Mouse (Mus musculus) embryonic facial prominence, embryonic 11.5 days (tissue): Measurements from ENCODE around the gene Arhgap27. TPM values are rescaled to one million over a fixed set of nuclear protein-coding genes. Genes with fewer than 3 reads are reported as not detected.
A peak's percentile ranks its signal among the peaks of the same experiment; 100 is the strongest.

ENCODE experiments used
- ATAC-seq: fragments of 200-750 bp; cut with Nextera tagmentation; replicated peaks from 2 replicates; pipeline ENCODE4 v1.8.0; 2017; ENCODE audit warnings: low read depth; ENCODE audit not compliant: insufficient number of reproducible peaks, low FRiP score, low TSS enrichment
- DNase-seq: peaks from one replicate; pipeline ENCODE4 v3.0.0-alpha.2; 2015; ENCODE audit warnings: low spot score
- H3K27ac ChIP-seq: fragments of 300-500 bp; sonication (generic); replicated peaks from 2 replicates; pipeline ENCODE4 v1.5.1; 2014; ENCODE audit warnings: mild to moderate bottlenecking, low read depth, low read length, control low read depth
- H3K27me3 ChIP-seq: fragments of 300-500 bp; sonication (generic); 2 replicates; pipeline ENCODE4 v1.6.1; 2014; ENCODE audit warnings: mild to moderate bottlenecking, low read length, moderate library complexity, mixed read lengths; ENCODE audit not compliant: control insufficient read depth, insufficient read depth
- H3K36me3 ChIP-seq: fragments of 300-500 bp; sonication (generic); replicated peaks from 2 replicates; pipeline ENCODE4 v1.6.1; 2014; ENCODE audit warnings: low read depth, mild to moderate bottlenecking, low read length, moderate library complexity, mixed read lengths; ENCODE audit not compliant: control insufficient read depth, insufficient read depth
- H3K4me1 ChIP-seq: fragments of 300-500 bp; sonication (generic); 2 replicates; pipeline ENCODE4 v1.6.1; 2014; ENCODE audit warnings: low read length, mixed read lengths; ENCODE audit not compliant: control insufficient read depth, insufficient read depth
- H3K4me2 ChIP-seq: fragments of 300-500 bp; sonication (generic); 2 replicates; pipeline ENCODE4 v1.6.1; 2014; ENCODE audit warnings: low read depth, mild to moderate bottlenecking, control low read depth, low read length, moderate library complexity
- H3K4me3 ChIP-seq: fragments of 300-500 bp; sonication (generic); 2 replicates; pipeline ENCODE4 v1.5.1; 2014; ENCODE audit warnings: low read depth, low read length, control low read depth
- H3K9ac ChIP-seq: fragments of 300-500 bp; sonication (generic); replicated peaks from 2 replicates; pipeline ENCODE4 v1.6.1; 2014; ENCODE audit warnings: mild to moderate bottlenecking, control low read depth, low read length
- H3K9me3 ChIP-seq: fragments of 300-500 bp; sonication (generic); replicated peaks from 2 replicates; pipeline ENCODE4 v1.6.1; 2016; ENCODE audit warnings: mild to moderate bottlenecking, low read length, inconsistent platforms, mixed read lengths; ENCODE audit not compliant: control insufficient read depth
- WGBS: fragments of 180-500 bp; shearing (Covaris S2); extraction: QIAGEN DNeasy Blood & Tissue Kit; methylation state at CpG from one replicate; pipeline ENCODE4 v1.1.7; 2014; 5-methylcytosine and 5-hydroxymethylcytosine counted together
- polyA plus RNA-seq: library from polyadenylated mRNA; unstranded; fragments of >200 nt; fragmentation: Nextera tagmentation; extraction: Ambion mirVana; gene quantifications from 2 replicates; pipeline ENCODE4 v1.2.1, GENCODE M21; 2014

Gene Arhgap27
- polyA plus RNA-seq, 1 experiment from 2014 or later = 2.9 TPM

DNA sequence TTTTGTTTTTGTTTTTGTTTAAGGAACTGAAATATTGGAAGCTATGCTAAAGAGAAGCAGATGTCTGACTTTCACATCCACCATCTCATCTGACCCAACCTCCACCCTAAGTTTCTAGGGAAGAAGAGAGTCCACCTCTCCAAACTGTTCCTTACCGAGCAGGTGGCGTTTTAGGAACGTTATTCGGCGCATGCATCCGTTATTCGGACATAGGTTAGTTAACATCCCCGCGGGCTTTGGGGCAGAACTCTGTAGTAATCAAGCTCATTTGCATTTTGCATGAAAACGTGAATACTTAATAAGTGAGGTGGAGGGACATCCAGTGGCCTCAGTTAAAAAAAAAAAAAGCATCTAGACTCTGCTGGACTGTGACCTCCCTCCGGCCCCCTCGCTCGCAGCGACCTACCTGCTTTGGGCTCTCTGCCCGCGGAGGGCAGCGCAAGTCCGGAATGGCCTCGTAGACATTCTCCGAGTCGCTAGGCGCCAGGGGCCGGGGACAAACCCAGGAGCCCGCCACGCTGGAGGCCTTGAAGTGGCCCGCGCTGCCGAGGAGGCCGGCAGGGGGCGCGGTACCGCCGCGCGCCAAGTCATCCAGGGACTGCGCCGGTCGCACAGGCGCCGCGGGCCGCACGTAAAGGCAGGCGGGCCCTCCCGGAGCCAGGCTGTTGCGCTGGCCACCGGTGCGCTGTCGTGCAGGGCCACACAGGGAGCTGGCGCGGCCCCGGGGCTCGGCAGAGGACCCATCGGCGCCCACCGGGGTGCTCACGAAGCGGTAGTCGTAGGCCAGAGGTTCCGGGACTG is 3.5 kb downstream of the Arhgap27 start:
- peak; percentile 90 for DNase-seq
- 0 out of 2 replicates have a peak overlapping the region, but pooled peaks have one; percentile 35 for H3K27ac ChIP-seq

DNA sequence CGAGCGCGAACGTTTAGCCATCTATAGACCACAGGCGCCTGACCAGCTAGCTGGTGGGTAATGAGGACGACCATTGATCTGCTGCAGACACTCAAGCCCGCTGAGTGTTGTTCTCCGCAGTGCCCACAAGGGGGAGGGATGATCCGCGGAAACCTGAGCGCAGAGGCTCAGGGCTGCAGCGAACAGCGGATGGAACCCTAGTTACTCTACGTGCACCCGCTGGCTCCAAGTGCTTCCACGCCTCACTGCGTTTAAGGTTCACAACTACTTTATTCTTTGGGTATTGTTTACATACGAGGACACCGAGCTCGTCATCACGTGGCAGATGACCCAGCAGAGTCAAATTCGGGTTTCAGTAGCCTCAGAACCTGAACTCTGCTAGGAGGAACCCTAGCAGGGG is 4.4 kb downstream of the Arhgap27 start:
- Histone ChIP-seq H3K4me2 (peak overlapping the region; percentile 21), H3K27ac (no peak overlapping the region), H3K36me3 (no peaks in the 10 kb centered on the region), H3K27me3 (peaks cover 48% of the 10 kb centered on the region), H3K4me1 (peaks cover 16% of the 10 kb centered on the region), H3K9me3 (no peaks in the 10 kb centered on the region), H3K9ac (no peak overlapping the region), H3K4me3 (peak overlapping the region; percentile 10; the same call in 1 of the 2 replicates)
- peak; percentile 88 for DNase-seq
- ATAC-seq = no peak
- under 1% methylated on average over 22 of the region's 22 CpGs for WGBS

More for the DNA sequence above, 3.5 kb downstream of the Arhgap27 start:
- peak overlapping the region; percentile 56 for H3K9ac ChIP-seq
- WGBS = 1% methylated on average over 60 of the region's 60 CpGs
- peak overlapping the region; percentile 53 for H3K4me3 ChIP-seq
- H3K27me3 ChIP-seq = peaks cover 52% of the 10 kb centered on the region
- ATAC-seq = peak; percentile 14; the same call in 1 of the 2 replicates
- H3K4me2 ChIP-seq = peak overlapping the region; percentile 90
- peaks cover 15% of the 10 kb centered on the region for H3K4me1 ChIP-seq
- H3K9me3 ChIP-seq = no peaks in the 10 kb centered on the region
- no peaks in the 10 kb centered on the region for H3K36me3 ChIP-seq

DNA sequence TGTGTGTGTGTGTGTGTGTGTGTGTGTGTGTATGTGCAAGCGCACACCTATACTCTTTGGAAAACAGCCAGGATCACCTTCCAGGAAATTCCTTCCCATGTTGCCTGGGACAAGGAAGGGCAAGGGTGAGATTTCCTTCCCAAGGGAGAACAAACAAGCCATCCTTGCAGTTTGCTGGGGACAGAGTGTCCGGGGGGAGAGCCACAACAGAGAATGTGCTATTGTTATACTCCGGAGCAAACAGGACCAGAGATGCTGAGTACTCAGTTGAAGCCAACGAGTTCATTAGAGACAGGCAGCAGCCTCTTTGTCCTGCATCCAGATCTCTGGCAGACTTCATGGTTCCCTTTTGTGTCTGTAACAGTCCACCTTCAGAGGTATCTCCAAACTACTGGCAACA is 5.2 kb downstream of the Arhgap27 start:
- WGBS = 67% methylated on average over 4 of the region's 4 CpGs

DNA sequence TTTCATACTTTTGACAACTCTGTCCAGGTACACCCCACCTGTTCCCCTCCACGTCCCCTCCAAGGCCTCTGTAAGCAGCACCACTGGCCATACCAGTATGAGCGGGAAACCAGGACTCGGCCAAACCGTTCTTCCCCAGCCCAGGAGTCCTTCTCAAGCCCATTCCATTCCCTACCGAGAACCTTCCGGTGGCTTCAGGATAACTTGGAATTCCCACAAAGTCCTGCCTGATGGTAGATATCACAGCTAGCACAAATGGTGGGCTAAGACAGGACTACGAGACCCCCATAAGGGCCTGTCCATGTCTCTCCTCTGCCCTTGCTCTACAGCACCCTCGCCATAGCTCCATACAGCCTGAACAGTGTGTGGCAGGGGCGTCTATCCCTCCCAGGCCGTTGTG is 5.8 kb downstream of the Arhgap27 start:
- Histone ChIP-seq H3K27me3 (peaks cover 34% of the 10 kb centered on the region), H3K9ac (no peak overlapping the region), H3K4me3 (no peak overlapping the region), H3K4me1 (peaks cover 13% of the 10 kb centered on the region; the same call in 1 of the 2 replicates), H3K9me3 (no peaks in the 10 kb centered on the region), H3K36me3 (no peaks in the 10 kb centered on the region), H3K4me2 (no peak overlapping the region), H3K27ac (no peak overlapping the region)
- WGBS = 90% methylated on average over 10 of the region's 10 CpGs
- DNase-seq (no peak), ATAC-seq (no peak)

More for the DNA sequence above, 5.2 kb downstream of the Arhgap27 start:
- Histone ChIP-seq H3K4me2 (no peak overlapping the region), H3K4me1 (peaks cover 14% of the 10 kb centered on the region), H3K9ac (no peak overlapping the region), H3K4me3 (no peak overlapping the region), H3K27ac (no peak overlapping the region), H3K36me3 (no peaks in the 10 kb centered on the region), H3K27me3 (peaks cover 40% of the 10 kb centered on the region), H3K9me3 (no peaks in the 10 kb centered on the region)
- DNase-seq (no peak), ATAC-seq (no peak)

DNA sequence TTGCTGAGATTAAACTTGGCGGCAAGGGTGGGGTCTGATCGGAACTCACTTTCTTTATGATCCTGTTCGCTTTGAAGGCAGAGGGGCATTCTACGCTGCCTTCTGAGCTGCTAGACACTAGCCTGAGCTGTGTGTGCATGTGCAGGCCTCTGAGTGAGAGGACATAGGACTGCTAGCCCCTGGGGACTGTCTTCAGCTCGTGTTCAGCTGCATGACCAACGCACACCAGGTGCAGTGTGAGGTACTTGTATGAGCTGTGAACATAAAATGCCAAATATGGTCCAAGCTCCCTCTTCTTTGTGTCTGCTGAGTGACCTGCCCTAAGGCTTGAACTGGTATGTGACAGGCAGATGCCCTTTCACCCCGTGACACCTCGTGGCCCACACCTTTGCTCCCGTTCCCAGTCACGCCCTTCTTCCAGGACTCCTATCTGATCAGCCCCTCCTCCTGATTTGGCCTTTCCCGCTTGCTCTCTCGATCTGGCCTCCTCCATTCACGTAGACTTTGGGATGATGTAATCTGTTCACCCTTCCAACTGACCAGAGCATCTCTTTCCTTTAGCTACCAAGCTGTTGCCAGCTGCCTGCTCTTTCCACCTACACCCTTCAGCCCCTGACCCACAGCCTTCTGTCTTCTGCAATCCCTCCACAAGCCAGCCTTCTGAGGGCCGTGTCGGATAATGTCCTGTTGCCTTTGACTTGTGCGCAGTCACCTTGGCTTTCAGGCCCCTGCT is 6.4 kb downstream of the Arhgap27 start:
- Histone ChIP-seq H3K9me3 (no peaks in the 10 kb centered on the region), H3K27ac (no peak overlapping the region), H3K27me3 (peaks cover 28% of the 10 kb centered on the region), H3K4me1 (peaks cover 9% of the 10 kb centered on the region; the same call in 1 of the 2 replicates), H3K4me2 (no peak overlapping the region), H3K36me3 (no peaks in the 10 kb centered on the region), H3K9ac (no peak overlapping the region), H3K4me3 (no peak overlapping the region)
- no peak for DNase-seq
- 71% methylated on average over 16 of the region's 16 CpGs for WGBS
- ATAC-seq = no peak

DNA sequence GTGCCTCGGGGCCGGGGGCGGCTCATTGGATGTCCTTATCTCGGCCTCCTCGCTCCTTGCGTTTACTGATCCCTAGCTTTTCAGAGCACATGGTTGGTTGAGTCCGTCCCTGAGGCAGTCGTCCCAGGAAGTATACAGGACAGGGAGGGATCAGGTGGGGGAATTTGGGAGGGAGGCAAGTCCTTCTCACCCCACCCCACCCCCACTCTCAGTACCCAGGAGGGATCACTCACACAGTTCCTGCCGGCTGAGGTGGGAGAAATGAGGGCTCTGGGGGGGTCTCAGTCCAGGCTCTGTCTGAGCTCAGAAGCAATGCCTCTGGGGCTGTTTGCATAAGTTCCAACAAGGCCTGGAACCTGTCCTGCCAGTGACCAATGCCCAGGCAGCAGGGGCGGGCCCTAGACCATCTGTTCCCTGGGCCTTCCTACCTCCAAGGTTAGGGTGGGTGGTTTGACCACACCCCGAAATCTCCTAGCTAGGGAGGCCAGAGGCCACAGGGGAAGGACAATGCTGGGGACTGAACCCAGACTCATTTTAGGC is 7.4 kb downstream of the Arhgap27 start:
- 20% methylated on average over 11 of the region's 11 CpGs for WGBS
- Histone ChIP-seq H3K9ac (no peak overlapping the region), H3K9me3 (no peaks in the 10 kb centered on the region), H3K4me2 (no peak overlapping the region; the same call in 1 of the 2 replicates), H3K27ac (no peak overlapping the region), H3K4me3 (no peak overlapping the region), H3K27me3 (peaks cover 18% of the 10 kb centered on the region), H3K36me3 (no peaks in the 10 kb centered on the region), H3K4me1 (0 out of 2 replicates have a peak, but pooled peaks cover 8% of the 10 kb centered on the region)
- ATAC-seq (no peak), DNase-seq (no peak)

DNA sequence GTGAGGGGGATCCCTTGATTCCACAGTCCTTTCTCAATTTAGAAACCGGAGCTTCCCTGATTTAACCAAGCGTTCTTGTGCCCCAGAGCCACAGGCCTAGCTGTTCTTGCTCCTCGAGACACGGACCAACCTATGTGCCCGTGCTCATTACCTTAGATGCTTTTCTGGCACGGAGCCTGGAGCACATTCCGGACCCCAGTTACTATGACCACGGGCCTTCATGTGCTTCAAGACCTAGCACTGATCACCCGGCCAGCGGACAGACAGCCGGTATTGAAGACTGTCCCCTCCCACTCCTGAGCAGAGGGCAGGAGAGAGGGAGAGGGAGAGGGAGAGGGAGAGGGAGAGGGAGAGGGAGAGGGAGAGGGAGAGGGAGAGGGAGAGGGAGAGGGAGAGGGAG is 8.2 kb downstream of the Arhgap27 start:
- 29% methylated on average over 11 of the region's 11 CpGs for WGBS
- Histone ChIP-seq H3K9ac (no peak overlapping the region), H3K9me3 (no peaks in the 10 kb centered on the region), H3K4me2 (no peak overlapping the region), H3K27ac (no peak overlapping the region), H3K36me3 (no peaks in the 10 kb centered on the region), H3K27me3 (peaks cover 9% of the 10 kb centered on the region), H3K4me3 (no peak overlapping the region), H3K4me1 (0 out of 2 replicates have a peak, but pooled peaks cover 8% of the 10 kb centered on the region)
- DNase-seq (no peak), ATAC-seq (no peak)
